Mouse (Mus musculus) left cerebral cortex, adult 2 months (tissue): ENCODE measurements around the gene Coro1b. TPM values are rescaled to one million over a fixed set of nuclear protein-coding genes. Genes with fewer than 3 reads are reported as not detected.

Experiments used
- DNase-seq, 2 experiments: peaks; one replicate each; pipeline ENCODE4 v3.0.0; 2021 to 2022; ENCODE audit warnings: low spot score in 2 of 2, mixed read lengths in 1 of 2; ENCODE audit errors: extremely low spot score in 1 of 2
- H3K27ac ChIP-seq: fragments of 200-600 bp; 2 replicates; pipeline ENCODE4 v1.8.1; 2022
- H3K4me3 ChIP-seq: fragments of 200-600 bp; 2 replicates; pipeline ENCODE4 v1.8.1; 2022
- CTCF ChIP-seq: fragments of 200-600 bp; IDR thresholded peaks from 2 replicates; pipeline ENCODE4 v1.8.1; 2022; ENCODE audit warnings: antibody characterized with exemption, mild to moderate bottlenecking, moderate library complexity
- intact Hi-C: fragments of 180-260 bp; cut with DNase I; formaldehyde crosslinking; loops from one replicate; pipeline ENCODE4 v1.15.1; 2025
- total RNA-seq, 2 experiments: library from RNA; stranded (reverse); gene quantifications; 2 replicates each; pipeline ENCODE4 v1.2.3; 2021

Gene Coro1b
- total RNA-seq, 2 experiments from 2014 or later = 72.6 to 82.2 TPM

DNA sequence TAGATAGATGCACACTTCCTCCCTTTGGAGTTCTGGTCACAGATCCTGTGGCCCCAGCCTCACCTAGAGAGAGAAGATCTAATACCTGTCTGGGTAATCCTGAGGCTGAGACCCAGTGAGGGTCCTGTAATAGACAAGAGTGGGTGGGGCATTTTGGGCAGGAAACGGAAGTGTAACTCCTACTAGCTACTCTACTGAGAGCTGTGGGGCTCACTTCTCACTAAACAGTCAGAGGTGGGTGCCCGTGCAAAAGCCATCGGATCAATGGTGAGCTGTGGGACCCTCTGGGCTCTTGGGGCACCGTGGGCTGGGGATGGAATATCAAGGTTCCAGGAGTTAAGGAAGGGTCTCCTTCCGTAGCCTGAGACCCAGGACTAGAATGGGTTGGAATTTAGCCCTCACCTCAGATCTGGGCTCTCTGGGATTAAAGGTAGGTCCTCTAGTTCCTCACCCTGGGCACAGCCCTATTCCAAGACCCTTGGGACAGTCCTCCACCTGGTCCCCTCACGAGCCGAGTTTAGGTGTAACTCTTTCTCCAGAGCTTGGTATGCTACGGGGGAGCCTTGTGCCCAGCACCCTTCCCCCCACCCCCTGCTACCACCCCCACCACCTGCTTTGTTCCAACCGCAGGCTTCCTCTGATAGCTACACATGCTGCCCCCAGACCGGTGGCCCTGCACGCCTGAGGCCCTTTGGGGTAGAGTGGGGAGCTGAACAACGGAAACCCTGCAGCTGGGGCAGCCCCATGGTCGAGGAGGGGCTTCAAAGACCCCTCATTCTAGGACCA lies 6.2 kb downstream of the Coro1b start:
- Histone ChIP-seq H3K27ac (no peak overlapping the region), H3K4me3 (no peak overlapping the region)
- intact Hi-C loops = no loop called here
- no peak for DNase-seq
- TF ChIP-seq CTCF = no peak

GRCm38 (mm10) chr19:4155223-4156072 lies 7.0 kb downstream of the Coro1b start:
- DNase-seq = no peak
- Histone ChIP-seq H3K4me3 (no peak overlapping the region), H3K27ac (no peak overlapping the region)
- intact Hi-C loops = no loop called here
- TF ChIP-seq CTCF = no peak

GRCm38 (mm10) chr19:4156073-4156579 lies 7.7 kb downstream of the Coro1b start:
- Histone ChIP-seq H3K4me3 (no peak overlapping the region), H3K27ac (no peak overlapping the region)
- no peak for DNase-seq
- TF ChIP-seq CTCF = no peak
- intact Hi-C loops = no loop called here

DNA sequence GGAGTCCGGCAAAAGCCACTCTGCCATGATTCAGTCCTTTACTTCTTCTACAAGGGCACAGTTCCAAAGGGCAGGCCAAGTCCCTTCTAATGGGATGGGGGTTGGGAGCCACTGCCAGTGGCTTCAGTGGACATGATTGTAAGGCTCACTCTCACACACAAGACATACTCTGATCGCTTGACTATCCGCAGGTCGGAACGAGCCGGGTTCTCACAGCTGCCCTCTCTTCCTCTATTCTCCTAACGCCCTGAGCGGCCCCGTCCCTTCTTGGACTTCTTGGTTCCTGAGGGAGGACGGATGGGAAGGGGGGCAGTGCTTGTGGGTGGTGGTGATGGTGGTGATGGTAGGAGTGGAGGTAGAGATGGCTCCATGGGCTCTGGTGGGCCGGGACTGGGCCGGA lies 8.4 kb downstream of the Coro1b start:
- Histone ChIP-seq H3K27ac (no peak overlapping the region), H3K4me3 (no peak overlapping the region)
- intact Hi-C loops = no loop called here
- DNase-seq = no peak
- no peak for TF ChIP-seq CTCF

- no peak for DNase-seq
- H3K27ac ChIP-seq = no peak overlapping the region
- no peak for TF ChIP-seq CTCF
- no peak overlapping the region for H3K4me3 ChIP-seq
- intact Hi-C loops = no loop called here
Observed at GRCm38 (mm10) chr19:4159049-4159448, 10.6 kb downstream of the Coro1b start.

DNA sequence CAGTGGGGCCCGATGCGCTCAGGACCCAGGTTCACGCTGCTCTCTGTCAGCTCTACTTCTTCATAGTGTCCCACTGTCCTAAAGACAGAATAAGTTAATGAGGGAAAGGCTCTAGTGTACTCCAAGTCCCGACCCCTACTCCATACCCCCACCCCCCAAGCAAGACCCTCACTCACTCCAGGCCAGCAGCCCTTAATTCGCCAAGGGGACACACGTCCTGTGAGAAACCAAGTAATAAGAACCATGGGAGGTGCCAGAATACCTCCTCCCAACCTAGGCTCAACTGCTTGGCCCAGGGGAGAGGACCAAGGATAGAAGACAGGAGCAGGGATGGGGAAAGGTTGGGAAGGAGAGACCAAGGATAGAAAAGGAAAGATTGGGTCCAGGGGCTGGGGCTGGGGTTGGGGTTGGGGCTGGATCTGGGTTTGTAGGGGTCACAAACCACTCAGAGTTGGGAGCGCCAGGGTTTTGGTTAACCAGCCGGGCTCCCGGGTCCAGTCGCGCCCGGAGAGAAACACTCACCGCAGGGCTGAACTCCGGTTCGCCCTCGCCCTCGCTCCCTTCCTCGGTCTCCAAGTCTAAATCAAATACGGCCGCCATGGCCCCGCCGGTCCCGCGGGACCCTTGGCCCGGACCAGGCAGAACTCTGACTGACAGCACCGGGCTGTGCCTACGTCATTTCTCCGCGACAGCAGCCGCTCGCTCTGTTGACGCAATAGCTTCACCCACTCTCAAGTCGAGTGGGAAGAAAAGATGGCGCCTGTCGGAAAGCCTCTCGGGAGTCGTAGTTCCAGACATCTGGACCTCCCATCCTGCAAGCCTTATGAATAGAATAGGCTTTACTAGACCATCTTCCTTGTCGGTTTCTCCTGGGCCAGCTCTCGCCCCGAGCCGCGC lies 14.5 kb downstream of the Coro1b start, which contains the start of gene Rps6kb2:
Gene Rps6kb2 (minus strand): TSS at position 709 of the 897 bp plus-strand sequence.
- peak within 1 kb of the TSS; percentile 76 for H3K4me3 ChIP-seq
- H3K27ac ChIP-seq = peak within 1 kb of the TSS; percentile 84
- DNase-seq = peak; percentile 96
- intact Hi-C loops = no loop called here
- no peak for TF ChIP-seq CTCF

DNA sequence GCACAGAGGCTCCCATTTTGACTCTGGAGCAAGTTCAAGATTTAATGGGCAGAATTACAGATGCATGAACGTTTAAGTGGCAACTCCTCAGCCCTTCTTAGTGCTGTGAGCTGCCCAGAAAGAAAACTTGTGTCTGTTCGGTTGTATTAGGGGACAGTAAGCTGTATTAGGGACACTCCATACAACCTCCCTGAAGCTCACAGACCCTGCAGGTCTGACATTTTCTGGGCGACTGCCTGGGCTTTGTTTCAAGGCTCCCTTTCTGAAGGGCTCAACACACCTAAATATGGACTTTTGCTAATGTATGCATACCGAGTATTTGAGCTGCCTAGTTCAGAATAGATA lies 15.1 kb downstream of the Coro1b start:
- TF ChIP-seq CTCF = no peak
- intact Hi-C loops = no loop called here
- Histone ChIP-seq H3K4me3 (peak overlapping the region; percentile 76), H3K27ac (peak overlapping the region; percentile 84)
- no peak for DNase-seq

DNA sequence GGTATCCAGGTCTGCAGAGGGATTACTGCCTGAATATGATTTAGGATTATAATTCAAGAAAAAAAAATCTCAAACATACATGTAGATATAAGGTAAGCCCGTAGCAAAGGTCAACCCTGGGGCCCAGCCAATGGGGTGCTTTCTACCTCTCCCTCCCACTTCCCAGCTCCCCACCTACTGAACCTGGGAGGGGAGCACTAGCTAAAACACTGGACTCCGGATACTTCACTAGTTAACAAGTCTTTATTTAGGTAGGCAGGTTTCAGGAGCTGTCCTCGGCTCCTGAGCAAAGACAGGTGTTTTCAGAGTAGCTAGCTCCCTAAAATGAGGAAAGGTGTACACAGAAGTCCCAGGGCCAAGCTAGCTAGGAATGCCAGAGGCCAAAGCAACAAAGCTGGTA lies 15.7 kb downstream of the Coro1b start:
- intact Hi-C loops = no loop called here
- Histone ChIP-seq H3K27ac (no peak overlapping the region), H3K4me3 (no peak overlapping the region)
- no peak for TF ChIP-seq CTCF
- no peak for DNase-seq

GRCm38 (mm10) chr19:4164721-4165120 lies 16.3 kb downstream of the Coro1b start:
- intact Hi-C loops = no loop called here
- no peak for DNase-seq
- Histone ChIP-seq H3K27ac (no peak overlapping the region), H3K4me3 (no peak overlapping the region)
- TF ChIP-seq CTCF = no peak

GRCm38 (mm10) chr19:4166678-4167476 lies 18.5 kb downstream of the Coro1b start:
- Histone ChIP-seq H3K27ac (no peak overlapping the region), H3K4me3 (no peak overlapping the region)
- TF ChIP-seq CTCF = no peak
- no peak for DNase-seq
- intact Hi-C loops = no loop called here

DNA sequence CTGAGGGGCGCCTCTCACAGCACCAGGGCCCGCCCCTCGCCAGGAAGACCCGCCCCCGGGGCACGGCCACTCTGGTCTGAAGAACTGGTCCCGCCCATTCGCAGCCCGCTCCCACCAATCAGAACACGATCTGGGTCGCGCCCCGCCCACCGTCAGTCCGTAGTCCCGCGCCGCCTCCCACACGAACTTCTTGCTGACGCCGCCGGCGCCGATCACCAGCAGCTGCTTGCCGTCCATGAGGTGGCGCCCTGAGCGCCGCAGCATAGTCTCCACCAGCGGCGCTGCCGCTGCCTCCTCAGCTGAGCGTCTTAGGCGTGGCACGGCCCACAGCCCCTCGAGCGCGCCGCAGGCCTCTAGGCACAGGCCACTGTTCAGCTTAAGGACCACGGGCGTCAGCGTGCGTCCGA lies 21.0 kb downstream of the Coro1b start:
- intact Hi-C loops = loop anchor here (1.0 kb wide), 1 partner anchor 23 kb away; the partner anchor contains the start of gene Ppp1ca
- H3K4me3 ChIP-seq = peak overlapping the region; percentile 54
- DNase-seq = peak; percentile 100
- peak overlapping the region; percentile 89 for H3K27ac ChIP-seq
- peak; percentile 86 for TF ChIP-seq CTCF
